Mouse (Mus musculus) forebrain, embryonic 14.5 days (tissue): ENCODE data around the gene Hoxa11. TPM values are rescaled to one million over a fixed set of nuclear protein-coding genes. Genes with fewer than 3 reads are reported as not detected.

Experiments used
- ATAC-seq: fragments of 200-750 bp; cut with Nextera tagmentation; 2 replicates; pipeline ENCODE4 v1.8.0; 2017; ENCODE audit warnings: mild to moderate bottlenecking, moderate library complexity
- DNase-seq: peaks from one replicate; pipeline ENCODE4 v3.0.0-alpha.2; 2015; ENCODE audit warnings: low spot score
- H3K27ac ChIP-seq: fragments of 300-500 bp; sonication (generic); 2 replicates; pipeline ENCODE4 v1.5.1; 2014; ENCODE audit warnings: low read depth, mild to moderate bottlenecking, control low read depth, low read length, moderate library complexity
- H3K27me3 ChIP-seq: fragments of 300-500 bp; sonication (generic); replicated peaks from 2 replicates; pipeline ENCODE4 v1.6.1; 2014; ENCODE audit warnings: low read length, control low read depth, mixed read lengths; ENCODE audit not compliant: control insufficient read depth, insufficient read depth
- H3K36me3 ChIP-seq: fragments of 300-500 bp; sonication (generic); 2 replicates; pipeline ENCODE4 v1.6.1; 2014; ENCODE audit warnings: low read length, control low read depth; ENCODE audit not compliant: control insufficient read depth, insufficient read depth
- H3K4me1 ChIP-seq: fragments of 300-500 bp; sonication (generic); 2 replicates; pipeline ENCODE4 v1.6.1; 2014; ENCODE audit warnings: antibody characterized with exemption, low read length, control low read depth; ENCODE audit not compliant: control insufficient read depth, insufficient read depth
- H3K4me2 ChIP-seq: fragments of 300-500 bp; sonication (generic); 2 replicates; pipeline ENCODE4 v1.6.1; 2014; ENCODE audit warnings: mild to moderate bottlenecking, control low read depth, low read length
- H3K4me3 ChIP-seq: fragments of 300-500 bp; sonication (generic); 2 replicates; pipeline ENCODE4 v1.5.1; 2014; ENCODE audit warnings: low read depth, low read length, control low read depth
- H3K9ac ChIP-seq: fragments of 300-500 bp; sonication (generic); 2 replicates; pipeline ENCODE4 v1.6.1; 2014; ENCODE audit warnings: mild to moderate bottlenecking, low read length, control low read depth, moderate library complexity
- H3K9me3 ChIP-seq: fragments of 300-500 bp; sonication (generic); replicated peaks from 2 replicates; pipeline ENCODE4 v1.6.1; 2016; ENCODE audit warnings: low read length, control low read depth, mixed read lengths; ENCODE audit not compliant: control insufficient read depth
- WGBS: fragments of 180-500 bp; shearing (Covaris S2); extraction: QIAGEN DNeasy Blood & Tissue Kit; methylation state at CpG from one replicate; pipeline ENCODE4 v1.1.7; 2014; 5-methylcytosine and 5-hydroxymethylcytosine counted together
- polyA plus RNA-seq: library from polyadenylated mRNA; unstranded; fragments of >200 nt; fragmentation: Nextera tagmentation; extraction: Ambion mirVana; gene quantifications from 2 replicates; pipeline ENCODE4 v1.2.1, GENCODE M21; 2014

The Hoxa11 gene
- polyA plus RNA-seq, 1 experiment from 2014 or later: not detected

DNA sequence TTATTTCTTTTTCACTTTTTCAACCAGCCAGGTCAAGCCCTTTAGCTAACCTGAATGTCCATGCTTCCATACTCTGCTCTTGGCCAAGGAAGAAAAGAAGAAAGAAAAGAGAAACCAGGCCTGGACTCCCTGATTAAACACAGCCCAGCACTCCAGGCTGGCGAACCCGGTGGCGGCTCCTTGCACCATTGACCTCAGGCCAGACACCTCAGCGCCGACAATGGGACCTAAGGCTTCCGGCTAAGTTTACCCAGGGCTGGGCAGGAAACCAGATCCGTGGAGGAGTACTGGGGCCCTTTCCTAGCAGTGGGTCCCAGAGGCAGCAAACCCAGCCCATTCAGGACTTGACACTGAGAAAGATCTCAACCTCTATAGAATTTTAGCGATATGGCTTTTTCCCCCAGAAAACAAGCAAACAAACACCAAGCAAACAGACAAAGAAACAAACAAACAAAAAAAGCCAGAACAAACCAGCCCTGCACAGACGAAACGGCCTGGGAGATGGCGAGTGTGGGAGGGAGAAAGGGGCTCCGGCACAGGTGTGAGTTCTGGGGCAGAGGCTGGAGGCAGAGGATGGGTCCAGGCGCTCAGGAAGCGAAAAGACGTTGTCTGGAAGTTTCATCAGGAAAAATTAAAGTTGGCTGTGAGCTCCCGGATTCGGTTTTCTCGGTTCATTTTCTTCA lies 13.6 kb downstream of the Hoxa11 start:
- WGBS: under 1% methylated on average over 18 of the region's 18 CpGs
- H3K9ac ChIP-seq: no peak overlapping the region
- no peaks in the 10 kb centered on the region for H3K36me3 ChIP-seq
- DNase-seq (no peak), ATAC-seq (no peak)
- no peak overlapping the region for H3K4me3 ChIP-seq
- no peak overlapping the region for H3K4me2 ChIP-seq
- H3K27ac ChIP-seq: no peak overlapping the region
- no peaks in the 10 kb centered on the region for H3K4me1 ChIP-seq
- H3K9me3 ChIP-seq: no peaks in the 10 kb centered on the region
- H3K27me3 ChIP-seq: peaks cover 93% of the 10 kb centered on the region

DNA sequence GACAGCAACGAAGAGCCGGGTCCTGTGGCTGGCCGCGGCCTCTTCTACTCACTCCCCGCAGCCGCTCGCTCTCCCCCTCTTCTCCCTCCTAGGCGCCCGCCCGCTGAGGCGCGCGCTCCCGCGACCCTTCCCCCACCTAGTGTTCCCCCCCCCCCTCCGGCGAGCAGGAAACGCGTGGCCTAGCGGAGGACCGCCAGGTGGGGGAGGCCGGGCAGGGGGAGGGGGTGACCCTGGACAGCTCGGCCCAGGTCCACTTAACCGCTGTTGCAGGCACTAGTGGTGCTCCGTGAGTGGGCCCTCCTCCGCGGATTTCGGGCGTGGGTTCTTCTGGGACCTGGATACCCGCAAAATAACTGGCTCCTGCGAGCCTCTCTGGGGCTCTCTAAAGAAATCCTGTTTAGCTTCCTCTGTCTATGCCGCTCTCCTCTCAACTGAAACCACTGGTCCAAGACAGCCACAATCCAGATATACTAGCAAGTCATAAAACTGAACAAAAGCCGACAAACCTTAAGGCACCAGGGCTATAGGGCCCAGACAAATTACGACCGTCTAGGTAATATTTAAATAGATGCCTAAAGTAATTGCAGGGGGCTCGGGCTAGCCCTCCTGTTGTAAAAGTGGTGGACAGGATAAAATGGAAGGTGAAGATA lies 15.0 kb downstream of the Hoxa11 start, which contains the start of gene Hoxa9:
Hoxa9 (minus strand) TSS at position 574 of the 650 bp plus-strand sequence.
- H3K4me3 ChIP-seq: no peak within 1 kb of the TSS
- H3K27ac ChIP-seq: no peak within 1 kb of the TSS
- H3K4me2 ChIP-seq: no peak within 1 kb of the TSS
- no peak within 1 kb of the TSS for H3K9ac ChIP-seq
- H3K4me1 ChIP-seq: no peaks in the 10 kb centered on the region
- H3K36me3 ChIP-seq: no peaks in the 10 kb centered on the region
- no peaks in the 10 kb centered on the region for H3K9me3 ChIP-seq
- peaks cover 93% of the 10 kb centered on the region for H3K27me3 ChIP-seq
- no peak for ATAC-seq
- WGBS: 1% methylated on average over 14 of the region's 36 CpGs
- DNase-seq: no peak

DNA sequence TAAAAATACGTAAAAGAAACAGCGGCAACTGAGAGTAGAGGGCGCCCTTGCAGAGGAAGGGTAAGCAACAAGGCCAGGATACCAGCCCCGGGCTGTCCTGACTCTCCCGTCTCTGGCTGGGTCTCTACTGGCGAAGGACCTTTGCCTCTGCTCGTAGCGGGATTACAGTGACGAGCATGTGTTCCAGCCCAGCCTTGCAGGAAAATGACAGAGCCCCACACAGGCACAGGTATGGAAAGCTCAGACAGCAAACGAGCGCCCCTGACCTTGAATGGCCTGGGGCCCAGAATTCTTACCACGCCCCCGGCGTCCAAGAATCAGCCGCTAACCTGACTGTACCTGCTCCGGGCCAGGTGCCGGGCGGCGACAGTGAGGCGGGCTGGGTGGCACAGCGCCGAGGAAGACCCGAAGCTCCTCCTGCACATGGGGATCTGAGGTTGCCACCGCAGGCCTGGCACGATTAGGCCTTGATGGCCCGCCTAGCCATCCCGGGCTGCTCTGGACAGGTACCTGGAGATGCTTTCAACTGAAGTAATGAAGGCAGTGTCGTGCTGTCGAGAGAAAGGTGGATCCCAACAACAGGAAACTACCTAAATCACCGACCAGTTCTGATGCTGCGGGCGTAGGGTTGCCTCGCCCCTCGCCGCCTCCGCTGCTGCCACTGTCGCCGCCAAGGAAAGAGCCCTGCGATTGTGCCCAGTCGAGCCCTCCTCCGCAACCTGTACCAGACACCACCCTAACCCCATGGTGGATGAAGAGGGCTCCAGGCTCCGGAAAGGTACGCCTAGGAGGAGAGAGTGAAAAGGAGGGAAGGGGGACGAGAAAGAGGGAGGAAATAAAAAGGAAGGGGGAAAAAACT lies 15.8 kb downstream of the Hoxa11 start:
- Histone ChIP-seq H3K4me1 (no peaks in the 10 kb centered on the region), H3K9me3 (no peaks in the 10 kb centered on the region), H3K36me3 (no peaks in the 10 kb centered on the region), H3K9ac (no peak overlapping the region), H3K27me3 (peaks cover 93% of the 10 kb centered on the region), H3K27ac (no peak overlapping the region), H3K4me2 (no peak overlapping the region), H3K4me3 (no peak overlapping the region)
- DNase-seq: no peak
- WGBS: under 1% methylated on average over 44 of the region's 44 CpGs
- no peak for ATAC-seq

DNA sequence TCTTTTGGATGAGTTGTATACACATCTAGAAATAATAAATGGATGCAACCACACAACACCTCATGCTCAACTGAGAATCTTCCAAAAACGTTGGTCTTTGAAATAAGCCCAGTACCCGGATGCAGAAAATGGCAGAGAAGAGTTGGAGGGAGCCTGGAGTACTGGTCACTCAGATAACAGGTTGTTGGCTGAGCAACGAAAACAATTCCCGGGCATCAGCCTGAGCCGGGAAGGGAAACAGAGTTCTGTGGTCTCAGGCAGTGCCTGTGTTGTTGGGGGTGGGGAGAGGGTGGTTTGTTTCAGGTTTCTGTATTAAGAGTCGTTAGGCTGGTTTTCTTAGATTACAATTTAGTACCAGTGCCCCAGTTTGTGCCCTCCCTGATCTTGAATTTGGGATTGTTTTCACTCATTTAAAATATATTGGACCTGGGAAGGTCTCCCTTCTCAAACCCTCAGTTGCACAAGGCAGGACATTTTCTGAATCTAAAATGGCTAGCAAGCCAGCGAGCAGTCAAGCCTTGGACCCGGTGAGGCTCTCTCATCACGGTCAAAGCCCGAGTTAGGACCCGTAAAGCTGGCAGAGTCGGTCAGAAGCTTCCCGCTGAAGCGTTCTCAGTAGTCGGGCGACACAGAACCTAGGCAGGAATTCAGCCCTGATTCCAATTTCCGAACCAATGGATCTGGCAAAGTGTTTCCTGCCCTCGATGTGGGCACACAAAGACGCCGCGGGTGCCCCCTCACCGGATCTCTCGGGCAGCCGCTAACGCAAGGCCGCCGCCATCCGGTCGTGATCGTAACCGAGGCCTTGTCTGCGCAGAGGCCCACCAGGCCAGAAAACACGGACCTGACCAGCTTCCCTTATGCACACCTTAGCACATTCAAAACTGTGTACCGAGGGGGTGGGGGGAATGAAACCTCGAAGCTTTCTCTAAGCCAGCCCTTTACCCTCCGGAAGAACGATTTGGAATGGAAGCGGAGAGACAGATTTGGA lies 16.8 kb downstream of the Hoxa11 start:
- H3K4me3 ChIP-seq: no peak overlapping the region
- H3K9me3 ChIP-seq: no peaks in the 10 kb centered on the region
- ATAC-seq (no peak), DNase-seq (no peak)
- no peaks in the 10 kb centered on the region for H3K4me1 ChIP-seq
- H3K27ac ChIP-seq: no peak overlapping the region
- H3K4me2 ChIP-seq: no peak overlapping the region
- H3K9ac ChIP-seq: no peak overlapping the region
- 1% methylated on average over 38 of the region's 38 CpGs for WGBS
- peaks cover 93% of the 10 kb centered on the region for H3K27me3 ChIP-seq
- no peaks in the 10 kb centered on the region for H3K36me3 ChIP-seq

DNA sequence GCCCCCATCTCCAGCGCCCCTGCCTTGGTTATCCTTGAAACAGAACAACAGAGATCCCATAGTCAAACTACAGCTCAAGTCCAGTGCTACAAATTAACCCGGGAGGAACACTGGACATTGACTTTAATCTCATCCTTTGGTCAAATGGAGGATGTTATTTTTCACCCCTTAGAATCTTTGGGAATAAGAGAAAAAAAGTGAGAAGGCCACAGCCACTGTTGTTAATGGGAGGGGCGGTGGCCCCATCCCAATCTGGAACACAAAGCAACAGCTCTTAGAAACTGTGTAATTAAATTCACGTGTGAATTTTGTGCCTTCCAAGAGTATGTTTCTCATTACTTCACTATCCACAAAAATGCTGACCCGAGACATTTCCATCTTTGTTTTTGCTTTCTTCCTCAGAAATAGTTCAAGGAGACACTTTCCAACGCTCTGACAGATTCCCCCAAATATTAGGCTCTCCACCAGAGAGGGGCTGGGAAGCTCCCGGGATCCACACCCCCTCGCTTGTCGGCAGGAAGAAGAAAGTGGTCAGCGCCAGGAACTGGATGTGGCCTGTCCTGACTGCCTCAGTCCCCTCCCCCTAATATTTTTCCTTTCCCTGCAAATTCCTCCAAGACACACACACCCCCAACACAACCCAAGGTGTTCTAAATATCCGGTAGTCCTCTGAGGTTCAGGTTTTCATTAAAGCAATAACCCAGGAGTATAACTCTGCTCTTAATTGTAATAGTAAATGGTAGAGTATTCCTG lies 18.0 kb downstream of the Hoxa11 start:
- Histone ChIP-seq H3K9ac (no peak overlapping the region), H3K4me1 (no peaks in the 10 kb centered on the region), H3K4me2 (no peak overlapping the region), H3K36me3 (no peaks in the 10 kb centered on the region), H3K4me3 (no peak overlapping the region), H3K9me3 (no peaks in the 10 kb centered on the region), H3K27me3 (peaks cover 93% of the 10 kb centered on the region), H3K27ac (no peak overlapping the region)
- DNase-seq (no peak), ATAC-seq (no peak)
- WGBS: 2% methylated on average over 11 of the region's 11 CpGs

DNA sequence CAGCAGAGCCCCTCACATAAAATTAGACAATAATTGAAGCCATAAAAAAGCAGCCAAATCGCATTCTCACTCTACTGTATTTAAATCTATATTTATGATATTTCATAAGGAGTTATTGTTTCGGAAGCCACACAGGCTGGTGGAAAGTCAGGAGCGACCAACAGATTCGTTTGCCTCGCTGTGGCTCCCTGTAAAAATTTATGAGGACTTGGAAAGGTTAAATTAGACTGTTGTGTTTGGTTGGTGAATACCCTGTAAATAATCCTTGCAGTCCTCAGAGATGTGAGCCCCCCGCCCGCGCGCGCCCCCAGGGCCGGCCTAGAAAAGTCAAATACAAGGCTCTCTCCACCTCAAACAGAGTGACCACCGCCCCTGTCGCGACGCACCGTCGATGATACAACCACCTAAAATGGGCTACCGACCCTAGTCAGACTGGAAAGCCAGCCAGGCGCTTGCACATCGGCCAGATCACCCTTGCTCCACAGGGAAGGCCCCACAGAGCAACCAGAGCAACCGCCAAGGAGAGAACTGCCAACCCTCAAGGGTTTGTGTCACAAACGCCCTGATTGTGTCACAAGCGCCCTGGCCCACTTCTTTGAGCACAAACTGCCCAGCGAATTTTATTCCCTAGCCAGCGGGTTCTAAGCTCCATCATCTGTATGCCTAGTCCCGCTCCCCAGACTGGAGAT lies 18.9 kb downstream of the Hoxa11 start:
- Histone ChIP-seq H3K4me3 (no peak overlapping the region), H3K4me2 (no peak overlapping the region), H3K27me3 (peaks cover 93% of the 10 kb centered on the region), H3K9me3 (no peaks in the 10 kb centered on the region), H3K4me1 (no peaks in the 10 kb centered on the region), H3K27ac (no peak overlapping the region), H3K36me3 (no peaks in the 10 kb centered on the region), H3K9ac (no peak overlapping the region)
- no peak for ATAC-seq
- 3% methylated on average over 26 of the region's 26 CpGs for WGBS
- no peak for DNase-seq

DNA sequence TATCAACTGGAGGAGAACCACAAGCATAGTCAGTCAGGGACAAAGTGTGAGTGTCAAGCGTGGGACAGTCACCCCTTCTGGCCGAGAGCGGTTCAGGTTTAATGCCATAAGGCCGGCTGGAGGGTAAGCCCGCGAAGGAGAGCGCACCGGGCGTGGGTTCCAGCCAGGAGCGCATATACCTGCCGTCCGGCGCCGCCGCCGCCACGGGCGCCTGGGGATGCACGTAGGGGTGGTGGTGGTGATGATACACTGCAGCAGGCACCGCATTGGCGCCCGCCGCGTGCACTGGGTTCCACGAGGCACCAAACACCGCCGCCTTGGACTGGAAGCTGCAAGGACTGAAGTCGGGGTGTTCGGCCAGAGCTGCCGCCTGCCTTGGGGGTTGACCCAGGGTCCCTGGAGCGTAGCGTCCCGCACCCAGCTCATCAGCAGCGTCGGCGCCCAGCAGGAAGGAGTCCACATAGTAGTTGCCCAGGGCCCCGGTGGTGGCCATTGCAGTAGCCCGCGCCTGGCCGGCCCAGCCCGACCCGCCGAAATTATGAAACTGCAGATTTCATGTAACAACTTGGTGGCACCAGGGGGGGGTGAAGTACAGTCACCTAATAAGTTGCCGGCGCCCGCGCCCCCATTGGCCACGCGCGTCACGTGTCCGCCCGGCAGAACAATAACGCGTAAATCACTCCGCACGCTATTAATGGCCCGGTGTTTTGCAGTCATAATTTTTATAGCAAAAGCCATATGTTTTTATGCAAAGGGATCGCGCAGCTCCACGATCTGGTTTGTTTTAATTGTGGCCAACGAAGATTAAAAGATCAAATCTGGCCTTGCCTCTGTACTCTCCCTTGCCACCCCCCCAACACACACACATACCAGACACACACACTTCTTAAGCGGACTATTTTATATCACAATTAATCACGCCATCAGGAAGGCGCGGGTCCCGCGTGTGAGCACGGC lies 19.7 kb downstream of the Hoxa11 start:
- DNase-seq (no peak), ATAC-seq (no peak)
- no peaks in the 10 kb centered on the region for H3K9me3 ChIP-seq
- H3K27me3 ChIP-seq: peaks cover 97% of the 10 kb centered on the region
- no peak overlapping the region for H3K27ac ChIP-seq
- no peak overlapping the region for H3K4me2 ChIP-seq
- no peaks in the 10 kb centered on the region for H3K36me3 ChIP-seq
- WGBS: 3% methylated on average over 69 of the region's 69 CpGs
- no peak overlapping the region for H3K9ac ChIP-seq
- H3K4me1 ChIP-seq: peaks cover 2% of the 10 kb centered on the region; the same call in 1 of the 2 replicates
- H3K4me3 ChIP-seq: no peak overlapping the region
